Mouse (Mus musculus) hindbrain, embryonic 11.5 days (tissue): ENCODE data around the gene Mlph. TPM values are rescaled to one million over a fixed set of nuclear protein-coding genes. Genes with fewer than 3 reads are reported as not detected.

Source experiments
- ATAC-seq: fragments of 200-750 bp; cut with Nextera tagmentation; 2 replicates; pipeline ENCODE4 v1.8.0; 2017; ENCODE audit warnings: mild to moderate bottlenecking, moderate TSS enrichment, moderate library complexity; ENCODE audit not compliant: low FRiP score
- DNase-seq: peaks from one replicate; pipeline ENCODE4 v3.0.0-alpha.2; 2015; ENCODE audit warnings: low spot score
- H3K27ac ChIP-seq: fragments of 300-500 bp; sonication (generic); 2 replicates; pipeline ENCODE4 v1.5.1; 2014; ENCODE audit warnings: mild to moderate bottlenecking, low read depth, low read length
- H3K27me3 ChIP-seq: fragments of 300-500 bp; sonication (generic); 2 replicates; pipeline ENCODE4 v1.6.1; 2014; ENCODE audit warnings: mild to moderate bottlenecking, low read length, moderate library complexity, mixed read lengths; ENCODE audit not compliant: control insufficient read depth, insufficient read depth
- H3K36me3 ChIP-seq: fragments of 300-500 bp; sonication (generic); 2 replicates; pipeline ENCODE4 v1.6.1; 2014; ENCODE audit warnings: mild to moderate bottlenecking, low read length, moderate library complexity, mixed read lengths; ENCODE audit not compliant: control insufficient read depth, insufficient read depth
- H3K4me1 ChIP-seq: fragments of 300-500 bp; sonication (generic); replicated peaks from 2 replicates; pipeline ENCODE4 v1.6.1; 2014; ENCODE audit warnings: low read length, mixed read lengths; ENCODE audit not compliant: control insufficient read depth, insufficient read depth
- H3K4me2 ChIP-seq: fragments of 300-500 bp; sonication (generic); replicated peaks from 2 replicates; pipeline ENCODE4 v1.6.1; 2014; ENCODE audit warnings: mild to moderate bottlenecking, low read depth, low read length
- H3K4me3 ChIP-seq: fragments of 300-500 bp; sonication (generic); 2 replicates; pipeline ENCODE4 v1.5.1; 2014; ENCODE audit warnings: low read depth, low read length
- H3K9ac ChIP-seq: fragments of 300-500 bp; sonication (generic); 2 replicates; pipeline ENCODE4 v1.6.1; 2014; ENCODE audit warnings: low read depth, low read length
- H3K9me3 ChIP-seq: fragments of 300-500 bp; sonication (generic); 2 replicates; pipeline ENCODE4 v1.6.1; 2016; ENCODE audit warnings: low read length; ENCODE audit not compliant: control insufficient read depth
- WGBS: fragments of 180-500 bp; shearing (Covaris S2); extraction: QIAGEN DNeasy Blood & Tissue Kit; methylation state at CpG from one replicate; pipeline ENCODE4 v1.1.7; 2014; 5-methylcytosine and 5-hydroxymethylcytosine counted together
- polyA plus RNA-seq: library from polyadenylated mRNA; unstranded; fragments of >200 nt; fragmentation: Nextera tagmentation; extraction: Ambion mirVana; gene quantifications from 2 replicates; pipeline ENCODE4 v1.2.1, GENCODE M21; 2014

Gene Mlph
- polyA plus RNA-seq, 1 experiment from 2014 or later = not detected

GRCm38 (mm10) chr1:90895004-90895403, 19.9 kb upstream of the Mlph start:
- H3K4me2 ChIP-seq = no peak overlapping the region
- H3K36me3 ChIP-seq = no peaks in the 10 kb centered on the region
- no peaks in the 10 kb centered on the region for H3K9me3 ChIP-seq
- no peaks in the 10 kb centered on the region for H3K4me1 ChIP-seq
- H3K27me3 ChIP-seq = no peaks in the 10 kb centered on the region
- no peak for ATAC-seq
- no peak for DNase-seq
- no peak overlapping the region for H3K4me3 ChIP-seq
- no peak overlapping the region for H3K27ac ChIP-seq
- H3K9ac ChIP-seq = no peak overlapping the region
- 88% methylated on average over 3 of the region's 3 CpGs for WGBS

DNA sequence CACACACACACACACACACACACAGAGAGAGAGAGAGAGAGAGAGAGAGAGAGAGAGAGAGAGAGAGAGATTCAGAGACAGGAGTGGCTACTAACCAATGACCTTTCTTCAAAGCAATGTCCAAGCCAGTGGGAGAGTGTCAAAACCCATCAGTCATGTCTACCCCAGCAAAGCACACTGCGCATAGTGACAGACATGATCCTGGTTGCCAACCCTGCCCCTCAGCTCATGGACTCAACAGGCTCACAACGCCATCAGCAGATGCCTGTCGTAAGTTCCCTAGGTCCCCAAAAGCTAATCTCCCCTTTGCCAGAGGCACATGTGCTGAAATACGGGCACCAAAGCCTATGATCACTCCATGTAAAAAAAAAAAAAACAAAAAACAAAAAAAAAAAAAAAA, 18.6 kb upstream of the Mlph start:
- no peak for ATAC-seq
- H3K27me3 ChIP-seq = no peaks in the 10 kb centered on the region
- H3K4me3 ChIP-seq = no peak overlapping the region
- 90% methylated on average over 4 of the region's 4 CpGs for WGBS
- H3K36me3 ChIP-seq = no peaks in the 10 kb centered on the region
- H3K4me2 ChIP-seq = no peak overlapping the region
- no peaks in the 10 kb centered on the region for H3K9me3 ChIP-seq
- DNase-seq = no peak
- H3K9ac ChIP-seq = no peak overlapping the region
- no peak overlapping the region for H3K27ac ChIP-seq
- H3K4me1 ChIP-seq = no peaks in the 10 kb centered on the region

- no peak for ATAC-seq
- Histone ChIP-seq H3K4me3 (no peak overlapping the region), H3K9me3 (no peaks in the 10 kb centered on the region), H3K4me1 (no peaks in the 10 kb centered on the region), H3K27me3 (no peaks in the 10 kb centered on the region), H3K9ac (no peak overlapping the region), H3K36me3 (no peaks in the 10 kb centered on the region), H3K4me2 (no peak overlapping the region), H3K27ac (no peak overlapping the region)
- 55% methylated on average over 14 of the region's 14 CpGs for WGBS
- no peak for DNase-seq
These were observed 18.0 kb upstream of the Mlph start for GRCm38 (mm10) chr1:90896741-90897361.

GRCm38 (mm10) chr1:90898012-90898411, 16.9 kb upstream of the Mlph start:
- DNase-seq (no peak), ATAC-seq (no peak)
- no peak overlapping the region for H3K27ac ChIP-seq
- no peaks in the 10 kb centered on the region for H3K9me3 ChIP-seq
- H3K4me2 ChIP-seq = no peak overlapping the region
- no peaks in the 10 kb centered on the region for H3K36me3 ChIP-seq
- H3K4me1 ChIP-seq = no peaks in the 10 kb centered on the region
- no peak overlapping the region for H3K4me3 ChIP-seq
- WGBS = 75% methylated on average over 1 of the region's 1 CpGs
- H3K27me3 ChIP-seq = no peaks in the 10 kb centered on the region
- H3K9ac ChIP-seq = no peak overlapping the region

DNA sequence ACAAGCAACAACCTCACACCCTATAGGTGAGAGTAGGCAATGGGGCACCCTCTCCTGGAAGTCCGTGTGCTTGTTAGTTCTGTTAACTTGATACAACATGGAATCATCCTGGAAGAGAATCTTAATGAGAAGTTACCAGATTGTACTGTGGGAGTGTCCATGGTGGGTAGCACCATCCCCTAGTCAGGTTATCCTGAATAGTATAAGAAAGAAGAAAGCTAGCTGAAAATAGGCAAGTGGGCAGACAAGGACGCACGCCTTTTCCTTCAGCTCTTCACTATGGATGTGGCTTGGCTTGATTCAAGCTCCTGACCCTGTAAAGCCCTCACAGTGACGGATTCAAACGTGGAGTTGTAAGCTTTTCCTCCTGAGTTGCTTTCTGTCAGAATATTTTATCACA, 15.1 kb upstream of the Mlph start:
- H3K27me3 ChIP-seq = no peaks in the 10 kb centered on the region
- H3K4me2 ChIP-seq = no peak overlapping the region
- no peak overlapping the region for H3K27ac ChIP-seq
- DNase-seq (no peak), ATAC-seq (no peak)
- H3K36me3 ChIP-seq = no peaks in the 10 kb centered on the region
- H3K9me3 ChIP-seq = no peaks in the 10 kb centered on the region
- WGBS = 83% methylated on average over 5 of the region's 5 CpGs
- no peak overlapping the region for H3K4me3 ChIP-seq
- H3K9ac ChIP-seq = no peak overlapping the region
- no peaks in the 10 kb centered on the region for H3K4me1 ChIP-seq

DNA sequence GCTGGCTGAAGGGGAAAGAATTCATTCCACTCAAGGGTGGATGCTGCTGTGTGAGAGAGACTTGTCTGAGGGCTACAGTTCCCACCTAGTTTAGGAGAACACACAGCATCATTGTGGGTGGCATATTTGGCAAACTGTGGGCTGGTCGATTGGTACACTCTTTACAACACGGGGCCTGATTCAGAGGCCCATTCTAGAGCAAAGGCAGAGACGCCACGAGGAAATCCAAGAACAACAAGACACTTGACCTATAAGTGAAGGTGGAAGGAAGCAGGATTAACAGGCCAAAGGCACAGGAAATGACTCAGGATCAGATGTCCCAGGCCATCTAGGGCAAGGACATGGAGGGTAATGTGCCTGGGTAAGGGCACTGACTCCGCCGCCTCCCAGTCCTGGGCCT, 14.5 kb upstream of the Mlph start:
- Histone ChIP-seq H3K27me3 (no peaks in the 10 kb centered on the region), H3K9ac (no peak overlapping the region), H3K36me3 (no peaks in the 10 kb centered on the region), H3K4me3 (no peak overlapping the region), H3K9me3 (no peaks in the 10 kb centered on the region), H3K4me1 (no peaks in the 10 kb centered on the region), H3K27ac (no peak overlapping the region), H3K4me2 (no peak overlapping the region)
- 92% methylated on average over 6 of the region's 6 CpGs for WGBS
- DNase-seq (no peak), ATAC-seq (no peak)

DNA sequence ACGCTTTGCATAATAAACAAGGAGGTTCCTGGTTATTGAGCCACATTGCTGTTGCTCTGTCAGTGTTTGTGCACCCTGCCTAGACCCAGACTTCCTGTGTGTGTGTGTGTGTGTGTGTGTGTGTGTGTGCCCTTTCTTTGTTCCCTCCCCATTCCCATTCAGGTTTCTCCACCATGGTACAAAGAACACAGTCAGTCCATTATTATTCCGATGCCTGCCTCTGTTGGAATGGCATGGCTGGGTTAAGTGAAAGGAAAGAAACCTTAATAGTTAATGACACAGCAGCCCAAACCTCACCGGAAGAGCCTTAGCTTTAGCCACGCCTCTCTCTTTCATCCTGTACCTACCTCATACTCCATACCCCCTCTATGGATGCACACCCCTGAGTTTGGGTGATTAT, 13.6 kb upstream of the Mlph start:
- Histone ChIP-seq H3K9me3 (no peaks in the 10 kb centered on the region), H3K27ac (no peak overlapping the region), H3K4me1 (no peaks in the 10 kb centered on the region), H3K4me3 (no peak overlapping the region), H3K27me3 (no peaks in the 10 kb centered on the region), H3K4me2 (no peak overlapping the region), H3K9ac (no peak overlapping the region), H3K36me3 (no peaks in the 10 kb centered on the region)
- ATAC-seq = no peak
- no peak for DNase-seq
- 68% methylated on average over 4 of the region's 4 CpGs for WGBS

- 86% methylated on average over 6 of the region's 6 CpGs for WGBS
- Histone ChIP-seq H3K4me3 (no peak overlapping the region), H3K27ac (no peak overlapping the region), H3K9ac (no peak overlapping the region), H3K9me3 (no peaks in the 10 kb centered on the region), H3K36me3 (no peaks in the 10 kb centered on the region), H3K27me3 (no peaks in the 10 kb centered on the region), H3K4me2 (no peak overlapping the region), H3K4me1 (no peaks in the 10 kb centered on the region)
- DNase-seq (no peak), ATAC-seq (no peak)
These were observed 13.1 kb upstream of the Mlph start for GRCm38 (mm10) chr1:90901681-90902208.

DNA sequence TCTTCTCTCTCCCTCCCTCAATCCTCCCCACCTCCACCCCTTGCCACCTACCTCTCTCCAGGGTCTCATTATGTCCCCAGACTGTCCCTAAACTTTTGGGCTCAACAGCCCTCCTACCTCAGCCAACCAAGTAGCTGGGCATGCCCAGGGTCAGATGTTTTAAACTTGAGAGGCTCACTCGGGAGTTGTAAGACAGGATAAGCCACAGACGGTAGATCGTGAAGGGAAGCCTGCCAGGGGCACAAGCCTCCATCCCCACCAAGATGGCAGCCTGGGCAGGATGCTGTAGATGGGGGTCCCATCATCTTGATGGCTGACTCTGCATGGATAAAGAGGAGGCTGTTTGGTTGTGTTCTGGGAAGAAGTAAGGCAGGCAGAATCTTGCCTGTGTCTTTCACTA, 12.1 kb upstream of the Mlph start:
- no peak overlapping the region for H3K27ac ChIP-seq
- H3K4me3 ChIP-seq = no peak overlapping the region
- no peaks in the 10 kb centered on the region for H3K4me1 ChIP-seq
- H3K9me3 ChIP-seq = no peaks in the 10 kb centered on the region
- H3K9ac ChIP-seq = no peak overlapping the region
- no peaks in the 10 kb centered on the region for H3K36me3 ChIP-seq
- H3K27me3 ChIP-seq = no peaks in the 10 kb centered on the region
- H3K4me2 ChIP-seq = no peak overlapping the region
- no peak for DNase-seq
- no peak for ATAC-seq
- WGBS = 73% methylated on average over 3 of the region's 3 CpGs
